Mouse (Mus musculus) embryonic facial prominence, embryonic 14.5 days (tissue): ENCODE data around the gene Il1f6. TPM values are rescaled to one million over a fixed set of nuclear protein-coding genes. Genes with fewer than 3 reads are reported as not detected.
"Not testable (repeated sequence)": the region's sequence is repeated elsewhere in the genome, so short reads cannot be mapped to it uniquely, and the experiment has no call there.

Experiments
- ATAC-seq: fragments of 200-750 bp; cut with Nextera tagmentation; 2 replicates; pipeline ENCODE4 v1.8.0; 2017; ENCODE audit warnings: low read depth, moderate number of reproducible peaks, moderate TSS enrichment
- DNase-seq: peaks from one replicate; pipeline ENCODE4 v3.0.0-alpha.2; 2015; ENCODE audit warnings: low spot score
- H3K27ac ChIP-seq: fragments of 300-500 bp; sonication (generic); replicated peaks from 2 replicates; pipeline ENCODE4 v1.5.1; 2014; ENCODE audit warnings: low read depth, mild to moderate bottlenecking, low read length, moderate library complexity
- H3K27me3 ChIP-seq: fragments of 300-500 bp; sonication (generic); replicated peaks from 2 replicates; pipeline ENCODE4 v1.6.1; 2014; ENCODE audit warnings: low read length; ENCODE audit not compliant: control insufficient read depth, insufficient read depth
- H3K36me3 ChIP-seq: fragments of 300-500 bp; sonication (generic); 2 replicates; pipeline ENCODE4 v1.6.1; 2014; ENCODE audit warnings: low read length, mixed read lengths; ENCODE audit not compliant: control insufficient read depth, insufficient read depth
- H3K4me1 ChIP-seq: fragments of 300-500 bp; sonication (generic); 2 replicates; pipeline ENCODE4 v1.6.1; 2014; ENCODE audit warnings: antibody characterized with exemption, low read length; ENCODE audit not compliant: control insufficient read depth, insufficient read depth
- H3K4me2 ChIP-seq: fragments of 300-500 bp; sonication (generic); 2 replicates; pipeline ENCODE4 v1.6.1; 2014; ENCODE audit warnings: low read depth, mild to moderate bottlenecking, low read length, moderate library complexity, mixed read lengths
- H3K4me3 ChIP-seq: fragments of 300-500 bp; sonication (generic); 2 replicates; pipeline ENCODE4 v1.5.1; 2014; ENCODE audit warnings: low read depth, mild to moderate bottlenecking, low read length
- H3K9ac ChIP-seq: fragments of 300-500 bp; sonication (generic); 2 replicates; pipeline ENCODE4 v1.6.1; 2014; ENCODE audit warnings: low read depth, mild to moderate bottlenecking, low read length, moderate library complexity, mixed read lengths
- H3K9me3 ChIP-seq: fragments of 300-500 bp; sonication (generic); 2 replicates; pipeline ENCODE4 v1.6.1; 2016; ENCODE audit warnings: low read length; ENCODE audit not compliant: control insufficient read depth
- WGBS: fragments of 180-500 bp; shearing (Covaris S2); extraction: QIAGEN DNeasy Blood & Tissue Kit; methylation state at CpG from one replicate; pipeline ENCODE4 v1.1.7; 2014; 5-methylcytosine and 5-hydroxymethylcytosine counted together
- polyA plus RNA-seq: library from polyadenylated mRNA; unstranded; fragments of >200 nt; fragmentation: Nextera tagmentation; extraction: Ambion mirVana; gene quantifications from 2 replicates; pipeline ENCODE4 v1.2.1, GENCODE M21; 2014

Il1f6 gene
- polyA plus RNA-seq: 0.38 TPM in 1 of 2 replicates, not detected in the other

GRCm38 (mm10) chr2:24215118-24215517 lies at the start of gene Il1f6:
TSS of gene Il1f6 (plus strand) at chr2:24215418.
- no peak for DNase-seq
- Histone ChIP-seq H3K4me1 (no peaks in the 10 kb centered on the region), H3K9me3 (no peaks in the 10 kb centered on the region), H3K9ac (no peak within 1 kb of the TSS), H3K4me3 (no peak within 1 kb of the TSS), H3K27me3 (no peaks in the 10 kb centered on the region), H3K27ac (no peak within 1 kb of the TSS), H3K36me3 (no peaks in the 10 kb centered on the region), H3K4me2 (no peak within 1 kb of the TSS)
- 73% methylated on average over 2 of the region's 2 CpGs for WGBS
- ATAC-seq: no peak

GRCm38 (mm10) chr2:24181683-24182331 lies 33.4 kb upstream of the Il1f6 start:
- H3K27me3 ChIP-seq, H3K4me1 ChIP-seq: not testable (repeated sequence)
- H3K4me2 ChIP-seq: peak overlapping the region; percentile 32

GRCm38 (mm10) chr2:24182423-24183147 lies 32.6 kb upstream of the Il1f6 start:
- H3K4me3 ChIP-seq, H3K9ac ChIP-seq, H3K9me3 ChIP-seq, H3K4me1 ChIP-seq, H3K27me3 ChIP-seq, ATAC-seq, DNase-seq, H3K27ac ChIP-seq, H3K36me3 ChIP-seq: not testable (repeated sequence)
- H3K4me2 ChIP-seq: peak overlapping the region; percentile 32; the same call in 1 of the 2 replicates
- WGBS: 46% methylated on average over 13 of the region's 13 CpGs

More at GRCm38 (mm10) chr2:24181683-24182331, 33.4 kb upstream of the Il1f6 start:
- H3K27ac ChIP-seq, H3K9ac ChIP-seq, H3K9me3 ChIP-seq, H3K4me3 ChIP-seq, H3K36me3 ChIP-seq: not testable (repeated sequence)
- ATAC-seq (peak; percentile 57), DNase-seq (peak; percentile 68)
- WGBS: 13% methylated on average over 13 of the region's 14 CpGs

- H3K9ac ChIP-seq, ATAC-seq, H3K27me3 ChIP-seq, H3K36me3 ChIP-seq, H3K4me3 ChIP-seq, H3K4me1 ChIP-seq, DNase-seq, H3K4me2 ChIP-seq, H3K27ac ChIP-seq, H3K9me3 ChIP-seq: not testable (repeated sequence)
Observed at GRCm38 (mm10) chr2:24184092-24184491, 31.1 kb upstream of the Il1f6 start.

- WGBS: 95% methylated on average over 1 of the region's 1 CpGs
- H3K9me3 ChIP-seq: no peaks in the 10 kb centered on the region
Observed at GRCm38 (mm10) chr2:24186176-24186575, 29.0 kb upstream of the Il1f6 start, which contains the start of gene Il1f9. TSS of gene Il1f9 (plus strand) at chr2:24186476.

GRCm38 (mm10) chr2:24187585-24187984 lies 27.6 kb upstream of the Il1f6 start:
- Histone ChIP-seq H3K4me3 (no peak overlapping the region), H3K36me3 (no peaks in the 10 kb centered on the region), H3K27me3 (no peaks in the 10 kb centered on the region), H3K9me3 (no peaks in the 10 kb centered on the region), H3K9ac (no peak overlapping the region), H3K4me2 (no peak overlapping the region), H3K27ac (no peak overlapping the region), H3K4me1 (no peaks in the 10 kb centered on the region)
- 63% methylated on average over 6 of the region's 6 CpGs for WGBS
- no peak for ATAC-seq
- no peak for DNase-seq

More at GRCm38 (mm10) chr2:24186176-24186575, 29.0 kb upstream of the Il1f6 start, which contains the start of gene Il1f9:
- no peaks in the 10 kb centered on the region for H3K4me1 ChIP-seq
- H3K4me3 ChIP-seq: no peak within 1 kb of the TSS
- H3K9ac ChIP-seq: no peak within 1 kb of the TSS
- no peak within 1 kb of the TSS for H3K27ac ChIP-seq
- H3K4me2 ChIP-seq: no peak within 1 kb of the TSS
- DNase-seq (no peak), ATAC-seq (no peak)
- H3K36me3 ChIP-seq: no peaks in the 10 kb centered on the region
- no peaks in the 10 kb centered on the region for H3K27me3 ChIP-seq

GRCm38 (mm10) chr2:24188189-24188588 lies 27.0 kb upstream of the Il1f6 start:
- H3K4me3 ChIP-seq: no peak overlapping the region
- DNase-seq (no peak), ATAC-seq (no peak)
- WGBS: 50% methylated on average over 1 of the region's 1 CpGs
- no peak overlapping the region for H3K9ac ChIP-seq
- no peaks in the 10 kb centered on the region for H3K27me3 ChIP-seq
- no peaks in the 10 kb centered on the region for H3K36me3 ChIP-seq
- no peaks in the 10 kb centered on the region for H3K4me1 ChIP-seq
- no peaks in the 10 kb centered on the region for H3K9me3 ChIP-seq
- H3K27ac ChIP-seq: no peak overlapping the region
- H3K4me2 ChIP-seq: no peak overlapping the region

- Histone ChIP-seq H3K4me3 (no peak overlapping the region), H3K4me2 (no peak overlapping the region), H3K9ac (no peak overlapping the region), H3K4me1 (no peaks in the 10 kb centered on the region), H3K36me3 (no peaks in the 10 kb centered on the region), H3K9me3 (no peaks in the 10 kb centered on the region), H3K27me3 (no peaks in the 10 kb centered on the region), H3K27ac (no peak overlapping the region)
- DNase-seq (no peak), ATAC-seq (no peak)
- 75% methylated on average over 2 of the region's 2 CpGs for WGBS
Observed at GRCm38 (mm10) chr2:24227191-24227590, 12.0 kb downstream of the Il1f6 start.
